Mouse (Mus musculus) heart, postnatal 14 days (tissue): Measurements from ENCODE around the gene Dpp7. TPM values are rescaled to one million over a fixed set of nuclear protein-coding genes. Genes with fewer than 3 reads are reported as not detected.

Source experiments
- DNase-seq, 2 experiments: peaks; one replicate each; pipeline ENCODE4 v3.0.0; 2021 to 2022
- intact Hi-C: fragments of 180-260 bp; cut with DNase I; formaldehyde crosslinking; loops from one replicate; pipeline ENCODE4 v1.15.1; 2025
- total RNA-seq, 2 experiments: library from RNA; stranded (reverse); gene quantifications; 2 replicates each; pipeline ENCODE4 v1.2.3; 2021

Gene Dpp7
- total RNA-seq, 2 experiments from 2014 or later: 2.7 to 3.9 TPM

- DNase-seq: peak; percentile 81 to 84
- intact Hi-C loops: no loop called here
Measured at GRCm38 (mm10) chr2:25371764-25372643, 15.8 kb upstream of the Dpp7 start, which contains the start of gene Sapcd2. Gene Sapcd2 (plus strand): TSS chr2:25372321.

DNA sequence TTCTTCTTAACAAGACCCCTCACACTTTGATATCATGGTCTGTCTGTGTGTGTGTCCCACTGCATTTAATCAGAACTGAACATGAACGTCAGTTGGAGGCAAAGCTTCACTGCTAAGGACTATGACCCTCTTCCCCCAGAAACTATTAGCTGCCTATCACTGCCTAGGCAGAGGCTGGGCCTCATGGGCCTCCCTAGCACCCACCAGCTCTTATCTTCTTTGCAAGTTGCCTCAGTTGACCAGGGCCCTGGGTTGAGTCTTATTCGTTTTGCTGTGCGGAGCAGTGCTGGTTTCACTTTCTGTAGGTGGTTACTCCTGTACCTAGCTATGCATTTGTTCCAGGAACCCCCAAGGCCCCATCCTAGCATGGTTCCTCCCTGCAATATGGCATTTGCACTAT is 13.8 kb upstream of the Dpp7 start:
- no peak for DNase-seq
- intact Hi-C loops: loop anchor here (5.0 kb wide), 1 partner anchor 32 kb away; no protein-coding TSS in a partner anchor

- peak; percentile 81 for DNase-seq
- intact Hi-C loops: loop anchor here (5.0 kb wide), 1 partner anchor 37 kb away; no protein-coding TSS in a partner anchor
Measured at GRCm38 (mm10) chr2:25365091-25365761, 9.1 kb upstream of the Dpp7 start, which contains the start of gene Uap1l1. Gene Uap1l1 (minus strand): TSS chr2:25365682.

- no peak for DNase-seq
- intact Hi-C loops: loop anchor here (5.0 kb wide), 1 partner anchor 38 kb away; no protein-coding TSS in a partner anchor
Measured at GRCm38 (mm10) chr2:25364761-25365090, 8.6 kb upstream of the Dpp7 start.

DNA sequence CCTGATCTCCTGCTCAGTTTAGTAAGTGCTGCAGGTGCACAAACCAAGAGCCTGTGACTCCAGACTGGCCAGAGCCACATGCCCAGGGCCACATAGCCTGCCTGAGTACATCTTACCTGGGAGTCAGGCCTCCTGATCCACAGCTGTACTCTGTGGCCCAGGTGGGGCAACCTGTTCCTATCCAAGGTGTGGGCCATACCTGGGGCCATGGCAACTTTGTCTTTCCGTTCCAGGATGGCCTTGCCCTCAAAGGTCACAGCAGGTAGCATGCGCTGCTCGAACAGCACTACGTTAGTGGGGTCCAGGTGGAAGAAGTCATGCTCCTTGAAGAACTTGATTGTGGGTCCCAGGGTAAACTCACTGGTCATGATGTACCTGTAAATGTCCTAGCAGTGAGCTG is 8.2 kb upstream of the Dpp7 start:
- intact Hi-C loops: no loop called here
- no peak for DNase-seq

DNA sequence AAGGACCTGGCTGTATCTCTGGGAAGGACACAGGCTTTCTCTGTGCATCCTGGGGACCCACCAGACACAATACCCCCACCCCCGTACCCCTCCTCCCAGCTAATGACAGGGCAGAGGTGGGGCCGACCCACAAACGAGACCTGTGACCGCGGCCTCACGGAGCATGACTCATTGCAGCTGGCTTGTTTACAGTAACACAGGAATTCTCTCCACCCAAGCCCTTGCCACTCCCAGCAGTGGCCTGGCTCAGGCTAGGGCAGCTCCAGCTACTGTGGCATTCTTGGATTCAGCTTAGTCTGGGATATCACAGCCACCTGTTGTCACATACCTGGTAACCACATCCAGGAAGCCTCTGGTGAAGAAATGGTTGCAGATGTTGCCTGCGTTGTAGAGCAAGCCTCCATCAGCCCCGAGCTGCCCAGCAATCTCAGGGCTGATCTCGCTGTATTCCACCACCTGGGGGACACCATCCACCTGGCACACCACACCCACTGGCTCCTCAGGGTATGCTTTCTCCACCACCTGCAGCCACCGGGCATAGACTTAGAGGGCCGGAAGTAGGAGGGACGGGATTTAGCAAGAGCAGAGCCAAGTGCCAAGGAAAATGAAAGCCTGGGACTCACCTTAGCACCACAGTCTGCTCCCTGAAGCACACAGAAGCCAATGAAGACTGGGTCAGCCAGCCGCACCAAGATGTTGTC is 7.5 kb upstream of the Dpp7 start:
- intact Hi-C loops: no loop called here
- DNase-seq: no peak

DNA sequence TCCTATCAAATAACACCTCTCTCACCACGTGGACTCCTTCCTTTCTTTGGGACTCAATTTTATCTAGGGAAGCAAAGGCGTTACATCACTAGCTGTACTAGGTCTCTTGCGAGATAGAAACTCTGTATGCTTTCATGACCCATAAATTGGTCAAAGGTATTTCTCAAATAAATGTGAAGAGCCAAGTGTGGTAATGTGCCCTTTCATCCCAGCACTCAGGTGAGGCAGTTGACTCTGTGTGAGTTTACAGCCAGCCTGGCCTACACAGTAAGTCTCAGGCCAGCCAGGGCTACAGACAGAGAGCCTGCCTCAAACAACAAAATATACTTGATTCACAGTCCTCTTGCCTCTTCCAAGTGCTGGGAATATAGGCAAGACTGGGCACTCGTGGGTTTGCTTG is 3.7 kb upstream of the Dpp7 start:
- no peak for DNase-seq
- intact Hi-C loops: no loop called here

DNA sequence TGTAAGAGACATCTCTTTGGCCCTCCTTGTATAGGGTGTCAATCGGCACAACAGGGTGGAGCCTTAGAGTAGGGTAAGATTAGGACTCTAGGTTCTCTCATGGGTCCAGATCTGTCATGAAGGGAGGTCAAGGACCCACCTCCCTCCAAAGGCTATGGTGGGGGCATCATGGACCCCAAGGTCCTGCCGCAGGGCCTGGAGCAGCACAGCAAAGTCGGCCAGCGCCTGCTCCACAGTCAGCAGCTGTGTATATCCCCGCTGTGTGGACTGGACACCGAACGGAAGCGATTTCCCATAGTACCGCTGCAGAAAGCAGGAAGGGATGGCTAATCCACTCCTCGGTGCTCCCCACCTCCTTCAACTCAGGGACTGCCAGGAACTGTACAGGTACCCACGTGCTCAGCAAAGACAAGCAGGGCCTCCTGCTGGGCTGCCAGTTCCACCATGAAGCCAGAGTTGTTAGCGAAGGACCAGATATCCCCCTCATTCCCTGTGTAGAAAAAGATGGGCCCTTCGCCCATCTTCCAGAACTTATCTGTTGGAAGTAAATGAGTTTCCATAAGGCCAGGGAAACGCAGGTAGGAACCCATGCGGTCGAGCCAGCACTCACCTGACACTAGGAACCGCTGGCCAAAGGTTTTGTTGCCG is 616 bp downstream of the Dpp7 start:
- no peak for DNase-seq
- intact Hi-C loops: no loop called here

- intact Hi-C loops: no loop called here
- DNase-seq: no peak
Measured at GRCm38 (mm10) chr2:25354211-25354610, 1.9 kb downstream of the Dpp7 start.

DNA sequence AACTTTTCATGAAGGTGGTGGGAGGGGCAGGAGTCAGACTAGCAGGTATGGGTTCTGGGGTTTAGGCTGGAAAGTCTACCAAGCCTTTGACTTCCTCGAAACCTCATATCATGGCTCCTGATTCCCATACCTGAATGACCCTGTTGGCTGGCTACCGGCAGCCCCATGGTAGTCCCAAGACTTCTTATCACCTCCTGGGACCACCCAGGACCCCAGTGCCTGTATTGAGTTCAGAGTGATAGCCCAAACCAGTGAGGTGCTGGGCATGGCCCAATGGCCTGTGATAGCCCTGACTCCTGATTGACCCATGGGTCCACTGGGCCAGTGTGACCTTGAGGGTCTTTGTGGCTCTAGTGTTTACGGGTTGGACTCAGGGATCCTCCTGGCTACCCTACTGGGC is 5.5 kb downstream of the Dpp7 start:
- DNase-seq: no peak
- intact Hi-C loops: no loop called here

DNA sequence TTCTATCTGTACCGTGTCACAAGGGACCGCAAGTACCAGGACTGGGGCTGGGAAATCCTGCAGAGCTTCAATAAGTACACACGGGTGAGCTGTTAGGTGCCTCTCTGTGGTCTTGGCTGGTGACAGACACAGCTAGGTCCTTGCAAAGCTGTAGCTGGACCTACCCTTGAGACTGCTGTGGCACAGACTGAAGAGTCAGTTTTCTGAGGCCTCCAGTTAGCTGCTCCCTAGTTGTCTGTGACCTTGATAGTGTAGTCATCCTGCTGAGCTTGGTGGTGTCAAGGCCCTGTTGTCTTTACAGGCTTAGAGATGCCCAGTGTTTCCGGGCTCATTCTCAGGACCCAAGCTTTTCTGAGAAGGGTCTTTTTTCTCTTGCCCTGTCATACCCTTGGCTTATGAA is 6.7 kb downstream of the Dpp7 start:
- no peak for DNase-seq
- intact Hi-C loops: no loop called here

DNA sequence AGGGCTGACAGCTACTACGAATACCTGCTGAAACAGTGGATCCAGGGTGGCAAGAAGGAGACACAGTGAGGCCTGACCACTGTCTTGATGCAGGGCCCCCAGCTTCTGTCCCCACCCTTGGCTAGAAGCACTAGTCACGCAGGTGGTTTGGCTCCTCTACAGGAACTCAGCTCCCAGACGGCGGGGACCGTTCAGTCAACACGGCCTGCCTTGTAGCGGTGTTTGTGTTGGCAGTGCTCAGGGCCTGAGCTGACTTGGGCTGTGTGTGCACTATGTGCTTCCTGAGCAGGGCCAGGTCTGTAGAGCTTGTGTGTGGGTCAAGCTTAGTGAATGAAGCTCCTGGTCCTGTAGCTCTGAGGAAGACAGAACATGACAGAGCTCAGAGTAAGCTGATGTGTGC is 8.0 kb downstream of the Dpp7 start:
- no peak for DNase-seq
- intact Hi-C loops: no loop called here

GRCm38 (mm10) chr2:25338303-25338702 is 17.9 kb downstream of the Dpp7 start:
- intact Hi-C loops: no loop called here
- no peak for DNase-seq

GRCm38 (mm10) chr2:25333569-25333968 is 22.6 kb downstream of the Dpp7 start:
- no peak for DNase-seq
- intact Hi-C loops: loop anchor here (5.0 kb wide), 2 partner anchors 56 to 136 kb away; partner anchors contain the start of gene Tor4a

DNA sequence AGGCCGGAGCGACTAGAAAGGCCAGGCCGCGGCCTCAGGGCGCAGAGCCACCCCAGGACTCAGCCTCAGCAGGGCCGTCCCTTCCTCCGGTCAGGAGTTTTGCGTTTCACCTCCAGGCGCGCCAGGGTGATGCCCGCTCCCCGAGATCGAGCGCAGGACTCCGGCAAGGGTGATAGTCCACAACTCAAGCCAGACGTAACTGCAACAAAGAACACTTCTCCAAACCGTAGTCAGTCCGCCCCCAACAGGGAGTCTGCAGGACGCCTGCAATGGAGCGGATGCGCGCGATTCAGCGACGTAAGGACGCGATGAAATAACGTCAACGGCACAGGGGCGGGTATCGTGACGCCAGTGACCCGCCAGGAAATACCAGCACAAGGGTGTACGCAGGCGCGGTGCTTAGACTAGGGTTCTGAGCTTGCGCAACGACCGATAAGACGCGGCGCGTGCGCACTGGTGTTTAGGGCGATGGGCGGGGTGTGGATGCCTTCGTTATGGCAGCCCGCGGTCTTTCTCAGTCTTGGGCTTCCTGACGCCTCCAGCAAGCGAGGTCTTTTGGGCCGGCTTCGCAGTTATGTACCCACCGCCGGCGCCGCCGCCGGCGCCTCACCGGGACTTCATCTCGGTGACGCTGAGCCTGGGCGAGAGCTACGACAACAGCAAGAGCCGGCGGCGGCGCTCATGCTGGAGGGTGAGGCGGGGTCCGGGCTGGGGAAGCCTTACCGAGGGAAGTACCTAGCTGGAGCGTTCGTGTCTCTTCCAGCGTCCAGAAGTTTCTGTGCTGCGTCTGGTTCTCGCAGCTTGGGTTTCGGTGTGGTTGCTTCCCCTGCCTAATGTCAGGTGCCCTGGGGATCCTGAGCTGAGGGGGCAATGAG is 23.6 kb downstream of the Dpp7 start, which contains the start of gene Man1b1:
Gene Man1b1 (plus strand): TSS at position 53 of the 875 bp plus-strand sequence.
- intact Hi-C loops: loop anchor here (5.0 kb wide), 2 partner anchors 55 to 135 kb away; partner anchors contain the start of gene Tor4a
- DNase-seq: peak; percentile 99

DNA sequence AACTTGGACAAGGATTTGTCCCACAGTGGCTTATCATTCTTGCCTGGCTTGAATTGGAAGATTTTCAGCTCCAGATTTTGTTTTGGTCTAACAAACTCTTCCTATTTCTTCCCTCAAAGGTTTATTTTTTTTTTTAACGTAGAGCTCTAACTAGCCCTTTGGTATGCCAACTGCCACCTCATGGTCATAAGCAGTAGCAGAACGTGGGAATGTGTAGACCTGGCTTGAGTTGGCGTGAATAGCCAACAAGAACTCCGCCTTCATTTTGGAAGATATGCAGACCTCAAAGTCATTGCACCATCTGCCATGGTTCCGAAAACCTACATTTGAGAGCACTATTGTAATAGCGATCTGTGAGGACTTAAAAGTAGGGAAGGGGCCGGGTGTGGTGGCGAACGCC is 24.7 kb downstream of the Dpp7 start:
- DNase-seq: no peak
- intact Hi-C loops: loop anchor here (5.0 kb wide), 2 partner anchors 54 to 134 kb away; partner anchors contain the start of gene Tor4a

- intact Hi-C loops: no loop called here
- peak in 1 of 2 experiments; percentile 40 for DNase-seq
Measured at GRCm38 (mm10) chr2:25328440-25328839, 27.7 kb downstream of the Dpp7 start.

GRCm38 (mm10) chr2:25326036-25326435 is 30.1 kb downstream of the Dpp7 start:
- intact Hi-C loops: no loop called here

DNA sequence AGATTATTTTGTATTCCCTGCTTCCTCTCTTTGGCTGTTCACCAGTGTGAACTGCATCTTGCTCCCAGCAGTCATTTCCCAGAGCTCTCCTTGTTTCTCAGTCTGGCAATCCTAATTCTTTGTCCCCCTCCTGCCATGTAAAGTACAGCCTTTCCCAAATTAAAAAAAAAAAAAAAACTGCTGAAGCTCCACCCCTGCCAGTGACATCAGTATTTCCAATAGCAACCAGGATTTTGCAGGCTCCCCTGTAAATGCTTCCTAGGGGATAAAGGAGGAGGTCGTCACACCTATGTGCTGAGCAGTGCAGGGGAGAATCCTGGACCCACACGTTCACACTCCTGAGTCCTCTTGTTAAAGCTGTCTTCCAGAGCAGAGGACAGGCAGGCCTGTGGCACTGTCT is 36.1 kb downstream of the Dpp7 start:
- intact Hi-C loops: no loop called here
- no peak for DNase-seq

More at GRCm38 (mm10) chr2:25326036-25326435, 30.1 kb downstream of the Dpp7 start:
- no peak for DNase-seq
